10 mouse cellular contexts compared by ENCODE assay signal in genomic region chr16:72221912-72222502, GRCm38 (mm10).
A peak's percentile ranks its signal among the peaks of the same experiment; 100 is the strongest.
DNase-seq lines count a peak whose midpoint lies in the region; ATAC-seq and TF ChIP-seq lines count a peak whose summit lies in the region.
"Had no signal": no experiment of that assay in that cellular context is flagged by ENCODE, and none has a peak within 500 bp of the region (broad histone marks: within the 10 kb centered on the region; RNA-seq: fewer than 3 reads in every experiment).

No protein-coding gene starts in this region.

- peaks cover 20% of the 10 kb centered on the region for H3K4me1 ChIP-seq in forebrain, embryonic 13.5 days
- H3K4me1 ChIP-seq in hindbrain, postnatal 0 days (ENCODE audit: insufficient read depth, low read length) = no peaks in the 10 kb centered on the region
- no peaks in the 10 kb centered on the region for H3K4me1 ChIP-seq in neural tube, embryonic 14.5 days (ENCODE audit: control insufficient read depth, insufficient read depth, low read length)
- H3K4me1 ChIP-seq: liver, embryonic 13.5 days had no signal

- no peaks in the 10 kb centered on the region for H3K9me3 ChIP-seq in forebrain, embryonic 13.5 days (replicated peaks)
- no peaks in the 10 kb centered on the region for H3K9me3 ChIP-seq in hindbrain, postnatal 0 days (ENCODE audit: low read length)
- no peaks in the 10 kb centered on the region for H3K9me3 ChIP-seq in neural tube, embryonic 14.5 days (ENCODE audit: control insufficient read depth, low read length)
- H3K9me3 ChIP-seq: G1E; liver, embryonic 13.5 days had no signal

- ATAC-seq in forebrain, embryonic 13.5 days = peak; percentile 88
- ATAC-seq in hindbrain, postnatal 0 days = no peak
- ATAC-seq in neural tube, embryonic 14.5 days (ENCODE audit: low read depth) = peak; percentile 28; the same call in 1 of the 2 replicates

- H3K27me3 ChIP-seq in forebrain, embryonic 13.5 days = no peaks in the 10 kb centered on the region
- peaks cover 2% of the 10 kb centered on the region; the same call in 1 of the 2 replicates for H3K27me3 ChIP-seq in hindbrain, postnatal 0 days (ENCODE audit: insufficient read depth, low read length)
- no peaks in the 10 kb centered on the region for H3K27me3 ChIP-seq in neural tube, embryonic 14.5 days (ENCODE audit: control insufficient read depth, insufficient read depth, low read length)
- H3K27me3 ChIP-seq: liver, embryonic 13.5 days had no signal

- WGBS in forebrain, embryonic 13.5 days = 6% methylated on average over 3 of the region's 3 CpGs
- WGBS in hindbrain, postnatal 0 days = 4% methylated on average over 3 of the region's 3 CpGs
- WGBS in neural tube, embryonic 14.5 days = 9% methylated on average over 3 of the region's 3 CpGs

- H3K9ac ChIP-seq in forebrain, embryonic 13.5 days = no peak overlapping the region
- H3K9ac ChIP-seq in hindbrain, postnatal 0 days (replicated peaks; ENCODE audit: low read length) = no peak overlapping the region
- H3K9ac ChIP-seq in neural tube, embryonic 14.5 days (replicated peaks; ENCODE audit: low read depth, low read length) = no peak overlapping the region
- H3K9ac ChIP-seq: liver, embryonic 13.5 days had no signal

- TF ChIP-seq CTCF in hindbrain, postnatal 0 days (IDR thresholded peaks at IDR 0.05; ENCODE audit: low read depth) = no peak

- no peak overlapping the region for H3K4me3 ChIP-seq in forebrain, embryonic 13.5 days
- H3K4me3 ChIP-seq in hindbrain, postnatal 0 days (ENCODE audit: low read length) = no peak overlapping the region
- H3K4me3 ChIP-seq in neural tube, embryonic 14.5 days (ENCODE audit: low read depth, low read length) = no peak overlapping the region
- H3K4me3 ChIP-seq: liver, embryonic 13.5 days had no signal

- peak overlapping the region; percentile 44 for H3K27ac ChIP-seq in forebrain, embryonic 13.5 days
- peak overlapping the region; percentile 11; the same call in 1 of the 2 replicates for H3K27ac ChIP-seq in hindbrain, postnatal 0 days
- H3K27ac ChIP-seq in neural tube, embryonic 14.5 days (ENCODE audit: low read depth, low read length) = 0 out of 2 replicates have a peak overlapping the region, but pooled peaks have one; percentile 6
- H3K27ac ChIP-seq: liver, embryonic 13.5 days had no signal

- no peaks in the 10 kb centered on the region for H3K36me3 ChIP-seq in forebrain, embryonic 13.5 days (ENCODE audit: poor library complexity, severe bottlenecking)
- no peaks in the 10 kb centered on the region for H3K36me3 ChIP-seq in hindbrain, postnatal 0 days (ENCODE audit: insufficient read depth, low read length)
- H3K36me3 ChIP-seq in neural tube, embryonic 14.5 days (ENCODE audit: control insufficient read depth, insufficient read depth, low read length) = no peaks in the 10 kb centered on the region
- H3K36me3 ChIP-seq: G1E; liver, embryonic 13.5 days had no signal

- DNase-seq in layer of hippocampus, adult 11-12 months (ENCODE audit: low spot score) = peak; percentile 32
- DNase-seq in layer of hippocampus, postnatal 25 days (ENCODE audit: extremely low spot score in 1 of 2, low spot score in 1 of 2) = no peak
- DNase-seq in hindbrain, postnatal 0 days (ENCODE audit: low spot score) = peak; percentile 64
- DNase-seq in ovary, postnatal 10 days (ENCODE audit: low spot score) = no peak
- no peak for DNase-seq in gastrocnemius, adult 18-20 months (ENCODE audit: low spot score)
- no peak for DNase-seq in cerebellum, adult 18-20 months
- DNase-seq: liver, embryonic 13.5 days had no signal

- H3K4me2 ChIP-seq in forebrain, embryonic 13.5 days = no peak overlapping the region
- H3K4me2 ChIP-seq in hindbrain, postnatal 0 days (ENCODE audit: low read depth, low read length) = 0 out of 2 replicates have a peak overlapping the region, but pooled peaks have one; percentile 19
- H3K4me2 ChIP-seq in neural tube, embryonic 14.5 days (ENCODE audit: low read depth, low read length) = no peak overlapping the region
- H3K4me2 ChIP-seq: liver, embryonic 13.5 days had no signal

Comparison
In these comparisons a context has a peak if more than half of its experiments do, and no peak if none do; other contexts are left out.
1. DNase-seq: peak in layer of hippocampus, adult 11-12 months (single experiment) and hindbrain, postnatal 0 days (single experiment); none in layer of hippocampus, postnatal 25 days (0 of 2), ovary, postnatal 10 days (single experiment), gastrocnemius, adult 18-20 months (single experiment) and cerebellum, adult 18-20 months (0 of 2).
2. Peak in every context shown above with its lines, with median percentiles within 50 percentile points of each other: H3K27ac ChIP-seq.